ENCODE assay signal across 8 mouse cellular contexts in genomic region chr4:132747664-132748259, GRCm38 (mm10). TPM values are rescaled to one million over a fixed set of nuclear protein-coding genes. Genes with fewer than 3 reads are reported as not detected.
DNase-seq lines count a peak whose midpoint lies in the region; ATAC-seq and TF ChIP-seq lines count a peak whose summit lies in the region.

No protein-coding gene starts in this region.

- peak overlapping the region; percentile 27 for H3K4me2 ChIP-seq in heart, embryonic 13.5 days

- TF ChIP-seq CTCF in left cerebral cortex, adult 2 months (IDR thresholded peaks at IDR 0.05) = no peak

- peak overlapping the region; percentile 61 for H3K27ac ChIP-seq in left cerebral cortex, adult 2 months
- H3K27ac ChIP-seq in heart, embryonic 13.5 days (replicated peaks) = peak overlapping the region; percentile 46

- DNase-seq in left cerebral cortex, adult 2 months (ENCODE audit: extremely low spot score in 1 of 2, low spot score in 2 of 2) = no peak
- DNase-seq in left cerebral cortex, adult 11 months (ENCODE audit: low spot score) = no peak
- DNase-seq in kidney, postnatal 4 days = peak; percentile 12 to 47
- DNase-seq in monocyte, adult 2 months (ENCODE audit: low read depth in 1 of 2, low spot score in 2 of 2) = peak; percentile 64 to 66
- no peak for DNase-seq in cerebellum, adult 9-11 months
- DNase-seq in urinary bladder, postnatal 25 days (ENCODE audit: low spot score) = no peak
- DNase-seq in gastrocnemius, postnatal 14 days = no peak

- ATAC-seq in heart, embryonic 13.5 days (ENCODE audit: extremely low read depth, insufficient number of reproducible peaks, low FRiP score, low TSS enrichment) = no peak

- H3K9ac ChIP-seq in heart, embryonic 13.5 days = no peak overlapping the region

- no peaks in the 10 kb centered on the region for H3K9me3 ChIP-seq in heart, embryonic 13.5 days

- WGBS in heart, embryonic 13.5 days = 42% methylated on average over 9 of the region's 9 CpGs

- no peaks in the 10 kb centered on the region for H3K27me3 ChIP-seq in heart, embryonic 13.5 days (replicated peaks)

- intact Hi-C loops in left cerebral cortex, adult 2 months (cut with DNase I) = no loop called here
- intact Hi-C loops in gastrocnemius, postnatal 14 days (cut with DNase I; ENCODE audit: low total_unique reads) = no loop called here

- peak overlapping the region; percentile 24; the same call in 1 of the 2 replicates for H3K4me3 ChIP-seq in left cerebral cortex, adult 2 months
- no peak overlapping the region for H3K4me3 ChIP-seq in heart, embryonic 13.5 days

- peaks cover 13% of the 10 kb centered on the region for H3K4me1 ChIP-seq in heart, embryonic 13.5 days

- no peaks in the 10 kb centered on the region for H3K36me3 ChIP-seq in heart, embryonic 13.5 days

RNA-seq across cellular contexts. Expression of gene Smpdl3b, which starts 9.3 kb away (rescaled TPM):
- total RNA-seq in left cerebral cortex, adult 2 months (2021) = 1 to 10 TPM; 4.3 to 4.4 TPM
- 6.1 TPM in 2 replicates for polyA plus RNA-seq in heart, embryonic 13.5 days (2015; fragmentation: Nextera tagmentation; extraction: Ambion mirVana)
- 1 to 10 TPM; 1.9 to 3.0 TPM for total RNA-seq in gastrocnemius, postnatal 14 days (2021)

RNA-seq across cellular contexts. Expression of gene Xkr8, which starts 15.4 kb away (rescaled TPM):
- total RNA-seq in left cerebral cortex, adult 2 months (2021) = 1 to 10 TPM; 2.5 to 3.3 TPM
- 3.8 and 4.4 TPM in 2 replicates for polyA plus RNA-seq in heart, embryonic 13.5 days (2015; fragmentation: Nextera tagmentation; extraction: Ambion mirVana)
- 1 to 10 TPM; 1.6 to 1.9 TPM for total RNA-seq in gastrocnemius, postnatal 14 days (2021)

RNA-seq across cellular contexts. Expression of gene Rpa2, which starts 20.4 kb away (rescaled TPM):
- 10 to 100 TPM; 13.0 to 16.2 TPM for total RNA-seq in left cerebral cortex, adult 2 months (2021)
- polyA plus RNA-seq in heart, embryonic 13.5 days (2015; fragmentation: Nextera tagmentation; extraction: Ambion mirVana) = 80.2 and 81.2 TPM in 2 replicates
- 10 to 100 TPM; 14.1 to 14.9 TPM for total RNA-seq in gastrocnemius, postnatal 14 days (2021)

RNA-seq across cellular contexts. Expression of gene Themis2, which starts 48.4 kb away (rescaled TPM):
- total RNA-seq in left cerebral cortex, adult 2 months (2021) = under 1 TPM; 0.86 to 0.94 TPM
- polyA plus RNA-seq in heart, embryonic 13.5 days (2015; fragmentation: Nextera tagmentation; extraction: Ambion mirVana) = 1.1 TPM in 2 replicates
- 1 to 10 TPM; 1.5 to 1.7 TPM for total RNA-seq in gastrocnemius, postnatal 14 days (2021)

Comparison
In these comparisons a context has a peak if more than half of its experiments do, and no peak if none do; other contexts are left out.
1. DNase-seq: peak in kidney, postnatal 4 days (2 of 2) and monocyte, adult 2 months (2 of 2); none in left cerebral cortex, adult 2 months (0 of 2), left cerebral cortex, adult 11 months (single experiment), cerebellum, adult 9-11 months (single experiment), urinary bladder, postnatal 25 days (single experiment) and gastrocnemius, postnatal 14 days (single experiment).